In the genomic region with DNA sequence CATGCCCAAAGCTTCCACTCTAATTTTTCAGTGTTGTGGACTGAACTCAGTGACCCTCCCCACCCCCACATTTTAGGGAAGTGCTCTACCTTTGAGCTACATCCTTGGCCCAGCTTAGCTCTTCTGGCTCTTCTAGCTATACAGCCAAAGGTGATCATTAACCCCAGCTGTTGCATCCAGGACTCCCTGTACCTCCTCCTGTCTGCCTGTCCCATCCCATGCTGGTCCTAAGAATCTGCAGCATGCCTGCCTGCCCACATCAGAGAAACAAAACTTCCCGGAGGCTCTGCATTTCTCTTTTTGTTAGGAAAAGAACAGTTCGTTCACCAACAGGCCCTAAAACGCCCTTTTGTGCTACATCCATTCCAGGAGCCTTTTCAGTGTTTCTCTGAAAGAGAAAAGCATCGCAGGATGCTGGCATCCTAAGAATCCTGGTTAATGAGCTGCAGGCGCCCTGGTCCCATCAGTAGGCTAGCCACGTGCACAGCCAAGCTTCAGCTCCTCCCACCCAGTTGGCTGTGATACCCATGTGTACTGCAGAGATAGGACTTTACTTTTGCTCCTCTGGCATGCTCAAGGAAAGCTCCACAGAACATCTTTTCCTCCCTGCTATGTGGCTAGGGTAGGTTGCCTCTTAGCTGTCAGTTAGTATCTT, we compare ENCODE assay signal across 9 mouse cellular contexts. TPM values are rescaled to one million over a fixed set of nuclear protein-coding genes. Genes with fewer than 3 reads are reported as not detected.
A peak's percentile ranks its signal among the peaks of the same experiment; 100 is the strongest.
DNase-seq lines count a peak whose midpoint lies in the region; ATAC-seq and TF ChIP-seq lines count a peak whose summit lies in the region.
"Had no signal": no experiment of that assay in that cellular context is flagged by ENCODE, and none has a peak within 500 bp of the region (broad histone marks: within the 10 kb centered on the region; RNA-seq: fewer than 3 reads in every experiment).

No protein-coding gene starts in this region.

- H3K27ac ChIP-seq in stomach, embryonic 15.5 days: no peak overlapping the region
- no peak overlapping the region for H3K27ac ChIP-seq in stomach, postnatal 0 days (replicated peaks)
- H3K27ac ChIP-seq in midbrain, embryonic 11.5 days (ENCODE audit: low read depth, low read length): peak overlapping the region; percentile 83
- H3K27ac ChIP-seq in intestine, postnatal 0 days (ENCODE audit: low read depth, low read length): no peak overlapping the region
- H3K27ac ChIP-seq: heart, embryonic 13.5 days had no signal

- H3K4me2 ChIP-seq in stomach, embryonic 15.5 days: no peak overlapping the region
- H3K4me2 ChIP-seq in stomach, postnatal 0 days (replicated peaks; ENCODE audit: low read depth): no peak overlapping the region
- peak overlapping the region; percentile 27 for H3K4me2 ChIP-seq in midbrain, embryonic 11.5 days
- no peak overlapping the region for H3K4me2 ChIP-seq in intestine, postnatal 0 days (replicated peaks; ENCODE audit: low read depth)
- H3K4me2 ChIP-seq: heart, embryonic 13.5 days had no signal

- no peak for TF ChIP-seq EP300 in stomach, postnatal 0 days (optimal IDR thresholded peaks at IDR 0.05)

- H3K9me3 ChIP-seq in stomach, embryonic 15.5 days: no peaks in the 10 kb centered on the region
- H3K9me3 ChIP-seq in stomach, postnatal 0 days (ENCODE audit: control insufficient read depth, low read length): no peaks in the 10 kb centered on the region
- H3K9me3 ChIP-seq in midbrain, embryonic 11.5 days (ENCODE audit: control insufficient read depth, low read length): no peaks in the 10 kb centered on the region
- no peaks in the 10 kb centered on the region for H3K9me3 ChIP-seq in intestine, postnatal 0 days (ENCODE audit: control insufficient read depth)
- H3K9me3 ChIP-seq: heart, embryonic 13.5 days had no signal

- no peak overlapping the region for H3K9ac ChIP-seq in stomach, embryonic 15.5 days
- no peak overlapping the region for H3K9ac ChIP-seq in stomach, postnatal 0 days (ENCODE audit: low read length)
- peak overlapping the region; percentile 43 for H3K9ac ChIP-seq in midbrain, embryonic 11.5 days (ENCODE audit: low read length)
- H3K9ac ChIP-seq in intestine, postnatal 0 days (ENCODE audit: low read depth, low read length): no peak overlapping the region
- H3K9ac ChIP-seq: heart, embryonic 13.5 days had no signal

- no peaks in the 10 kb centered on the region for H3K36me3 ChIP-seq in stomach, embryonic 15.5 days
- no peaks in the 10 kb centered on the region for H3K36me3 ChIP-seq in stomach, postnatal 0 days (ENCODE audit: control insufficient read depth, insufficient read depth, low read length)
- H3K36me3 ChIP-seq in midbrain, embryonic 11.5 days (ENCODE audit: control insufficient read depth, insufficient read depth, low read length): no peaks in the 10 kb centered on the region
- no peaks in the 10 kb centered on the region for H3K36me3 ChIP-seq in intestine, postnatal 0 days (ENCODE audit: control insufficient read depth, insufficient read depth)
- H3K36me3 ChIP-seq: heart, embryonic 13.5 days had no signal

- peak; percentile 80; the same call in 1 of the 2 replicates for ATAC-seq in stomach, embryonic 15.5 days (ENCODE audit: insufficient read depth, low FRiP score, low read depth)
- ATAC-seq in stomach, postnatal 0 days (ENCODE audit: low FRiP score, low TSS enrichment): no peak
- ATAC-seq in midbrain, embryonic 11.5 days (ENCODE audit: low FRiP score): peak; percentile 90
- ATAC-seq in intestine, postnatal 0 days: no peak

- H3K27me3 ChIP-seq in stomach, embryonic 15.5 days (replicated peaks): no peaks in the 10 kb centered on the region
- no peaks in the 10 kb centered on the region for H3K27me3 ChIP-seq in stomach, postnatal 0 days (ENCODE audit: control insufficient read depth, insufficient read depth, low read length)
- H3K27me3 ChIP-seq in midbrain, embryonic 11.5 days (ENCODE audit: control insufficient read depth, insufficient read depth, low read length): no peaks in the 10 kb centered on the region
- no peaks in the 10 kb centered on the region for H3K27me3 ChIP-seq in intestine, postnatal 0 days (replicated peaks; ENCODE audit: control insufficient read depth, insufficient read depth, low read length)

- WGBS in stomach, embryonic 15.5 days: 12% methylated on average over 6 of the region's 6 CpGs
- 21% methylated on average over 6 of the region's 6 CpGs for WGBS in stomach, postnatal 0 days
- 2% methylated on average over 6 of the region's 6 CpGs for WGBS in midbrain, embryonic 11.5 days
- WGBS in intestine, postnatal 0 days: 20% methylated on average over 6 of the region's 6 CpGs

- no peak overlapping the region for H3K4me3 ChIP-seq in stomach, embryonic 15.5 days (replicated peaks)
- H3K4me3 ChIP-seq in stomach, postnatal 0 days (ENCODE audit: low read depth, low read length): no peak overlapping the region
- H3K4me3 ChIP-seq in midbrain, embryonic 11.5 days (ENCODE audit: low read depth, low read length): no peak overlapping the region
- no peak overlapping the region for H3K4me3 ChIP-seq in intestine, postnatal 0 days (ENCODE audit: low read depth, low read length)
- H3K4me3 ChIP-seq: heart, embryonic 13.5 days had no signal

- no peaks in the 10 kb centered on the region for H3K4me1 ChIP-seq in stomach, embryonic 15.5 days
- no peaks in the 10 kb centered on the region for H3K4me1 ChIP-seq in stomach, postnatal 0 days (replicated peaks; ENCODE audit: control insufficient read depth, insufficient read depth)
- H3K4me1 ChIP-seq in midbrain, embryonic 11.5 days (ENCODE audit: control insufficient read depth, insufficient read depth, low read length): peaks cover 12% of the 10 kb centered on the region
- H3K4me1 ChIP-seq in intestine, postnatal 0 days (replicated peaks; ENCODE audit: control insufficient read depth, insufficient read depth, low read length): no peaks in the 10 kb centered on the region

- DNase-seq in stomach, postnatal 0 days (ENCODE audit: low spot score): no peak
- peak; percentile 26 to 58 for DNase-seq in frontal cortex, postnatal 36 days (ENCODE audit: low spot score in 2 of 2)
- DNase-seq in layer of hippocampus, postnatal 36 days: peak; percentile 70 to 72
- peak; percentile 94 for DNase-seq in midbrain, embryonic 11.5 days (ENCODE audit: low spot score, missing footprints)
- no peak for DNase-seq in ovary, postnatal 10 days (ENCODE audit: low spot score)
- no peak for DNase-seq in urinary bladder, postnatal 25 days (ENCODE audit: low spot score)

- TF ChIP-seq CTCF in stomach, postnatal 0 days (IDR thresholded peaks at IDR 0.05; ENCODE audit: low read depth): no peak
- TF ChIP-seq CTCF in intestine, postnatal 0 days (IDR thresholded peaks at IDR 0.05; ENCODE audit: low read depth): no peak

RNA-seq across cellular contexts. Expression of a gene that starts 18.1 kb away (rescaled TPM):
- 0.66 and 0.92 TPM in 2 replicates for polyA plus RNA-seq in stomach, embryonic 15.5 days (2015; fragmentation: Nextera tagmentation; extraction: Ambion mirVana)
- 79.7 and 84.9 TPM in 2 replicates for polyA plus RNA-seq in stomach, postnatal 0 days (2015; fragmentation: Nextera tagmentation; extraction: Ambion mirVana)
- total RNA-seq in layer of hippocampus, postnatal 36 days (2021): not detected
- not detected in 2 replicates for polyA plus RNA-seq in midbrain, embryonic 11.5 days (2014; fragmentation: Nextera tagmentation; extraction: Ambion mirVana)
- 0.69 and 2.6 TPM in 2 replicates for polyA plus RNA-seq in intestine, postnatal 0 days (2015; fragmentation: Nextera tagmentation; extraction: Ambion mirVana)
- polyA plus RNA-seq: heart, embryonic 13.5 days had no signal

RNA-seq across cellular contexts. Expression of a gene that starts 20.2 kb away (rescaled TPM):
- 10.9 and 11.0 TPM in 2 replicates for polyA plus RNA-seq in stomach, embryonic 15.5 days (2015; fragmentation: Nextera tagmentation; extraction: Ambion mirVana)
- 5.9 and 6.9 TPM in 2 replicates for polyA plus RNA-seq in stomach, postnatal 0 days (2015; fragmentation: Nextera tagmentation; extraction: Ambion mirVana)
- total RNA-seq in layer of hippocampus, postnatal 36 days (2021): 10 to 100 TPM; 21.7 to 27.3 TPM
- 21.3 and 26.6 TPM in 2 replicates for polyA plus RNA-seq in midbrain, embryonic 11.5 days (2014; fragmentation: Nextera tagmentation; extraction: Ambion mirVana)
- polyA plus RNA-seq in intestine, postnatal 0 days (2015; fragmentation: Nextera tagmentation; extraction: Ambion mirVana): 3.6 and 4.6 TPM in 2 replicates

RNA-seq across cellular contexts. Expression of a gene that starts 33.5 kb away (rescaled TPM):
- 3.6 and 5.3 TPM in 2 replicates for polyA plus RNA-seq in stomach, embryonic 15.5 days (2015; fragmentation: Nextera tagmentation; extraction: Ambion mirVana)
- 4.1 and 5.3 TPM in 2 replicates for polyA plus RNA-seq in stomach, postnatal 0 days (2015; fragmentation: Nextera tagmentation; extraction: Ambion mirVana)
- 1,000 to 10,000 TPM; 1,130 to 1,248 TPM for total RNA-seq in layer of hippocampus, postnatal 36 days (2021)
- 8.5 and 12.0 TPM in 2 replicates for polyA plus RNA-seq in midbrain, embryonic 11.5 days (2014; fragmentation: Nextera tagmentation; extraction: Ambion mirVana)
- polyA plus RNA-seq in intestine, postnatal 0 days (2015; fragmentation: Nextera tagmentation; extraction: Ambion mirVana): 4.4 and 4.7 TPM in 2 replicates

RNA-seq across cellular contexts. Expression of a gene that starts 53.6 kb away (rescaled TPM):
- polyA plus RNA-seq in stomach, embryonic 15.5 days (2015; fragmentation: Nextera tagmentation; extraction: Ambion mirVana): 478 and 643 TPM in 2 replicates
- 570 and 681 TPM in 2 replicates for polyA plus RNA-seq in stomach, postnatal 0 days (2015; fragmentation: Nextera tagmentation; extraction: Ambion mirVana)
- 100 to 1,000 TPM; 418 to 575 TPM for total RNA-seq in layer of hippocampus, postnatal 36 days (2021)
- 22.9 and 29.8 TPM in 2 replicates for polyA plus RNA-seq in midbrain, embryonic 11.5 days (2014; fragmentation: Nextera tagmentation; extraction: Ambion mirVana)
- 224 and 270 TPM in 2 replicates for polyA plus RNA-seq in intestine, postnatal 0 days (2015; fragmentation: Nextera tagmentation; extraction: Ambion mirVana)

RNA-seq across cellular contexts. Expression of a gene that starts 60.0 kb away (rescaled TPM):
- 1,735 and 2,224 TPM in 2 replicates for polyA plus RNA-seq in stomach, embryonic 15.5 days (2015; fragmentation: Nextera tagmentation; extraction: Ambion mirVana)
- 1,909 and 2,218 TPM in 2 replicates for polyA plus RNA-seq in stomach, postnatal 0 days (2015; fragmentation: Nextera tagmentation; extraction: Ambion mirVana)
- total RNA-seq in layer of hippocampus, postnatal 36 days (2021): 100 to 1,000 TPM; 532 to 675 TPM
- polyA plus RNA-seq in midbrain, embryonic 11.5 days (2014; fragmentation: Nextera tagmentation; extraction: Ambion mirVana): 87.0 and 94.1 TPM in 2 replicates
- 2,068 and 2,262 TPM in 2 replicates for polyA plus RNA-seq in intestine, postnatal 0 days (2015; fragmentation: Nextera tagmentation; extraction: Ambion mirVana)

Comparison
In these comparisons a context has a peak if more than half of its experiments do, and no peak if none do; other contexts are left out.
1. ATAC-seq: peak in stomach, embryonic 15.5 days (single experiment) and midbrain, embryonic 11.5 days (single experiment); none in stomach, postnatal 0 days (single experiment) and intestine, postnatal 0 days (single experiment).
2. RNA of a gene that starts 18.1 kb away (polyA plus RNA-seq): 79.7 to 84.9 TPM in stomach, postnatal 0 days; 0.66 to 0.92 TPM in stomach, embryonic 15.5 days, 0.69 to 2.6 TPM in intestine, postnatal 0 days and not detected in midbrain, embryonic 11.5 days; every median in the first group is over 10 times any median in the second.
3. DNase-seq: peak in frontal cortex, postnatal 36 days (2 of 2), layer of hippocampus, postnatal 36 days (2 of 2) and midbrain, embryonic 11.5 days (single experiment); none in stomach, postnatal 0 days (single experiment), ovary, postnatal 10 days (single experiment) and urinary bladder, postnatal 25 days (single experiment).